Mouse (Mus musculus) lung, postnatal 25 days (tissue): ENCODE data around the gene Iqce.

ENCODE experiments used
- DNase-seq: peaks from one replicate; pipeline ENCODE4 v3.0.0; 2022; ENCODE audit warnings: low spot score

The Iqce gene

GRCm38 (mm10) chr5:140661427-140661826, 40.8 kb downstream of the Iqce start:
- DNase-seq, result no peak

- DNase-seq, result no peak
Observed at GRCm38 (mm10) chr5:140660398-140660797, 41.8 kb downstream of the Iqce start.

- DNase-seq, result no peak
Observed at GRCm38 (mm10) chr5:140659607-140660272, 42.4 kb downstream of the Iqce start.

- DNase-seq, result no peak
Observed at GRCm38 (mm10) chr5:140654096-140654845, 47.9 kb downstream of the Iqce start.

- DNase-seq, result no peak
Observed at GRCm38 (mm10) chr5:140652587-140652986, 49.6 kb downstream of the Iqce start.

DNA sequence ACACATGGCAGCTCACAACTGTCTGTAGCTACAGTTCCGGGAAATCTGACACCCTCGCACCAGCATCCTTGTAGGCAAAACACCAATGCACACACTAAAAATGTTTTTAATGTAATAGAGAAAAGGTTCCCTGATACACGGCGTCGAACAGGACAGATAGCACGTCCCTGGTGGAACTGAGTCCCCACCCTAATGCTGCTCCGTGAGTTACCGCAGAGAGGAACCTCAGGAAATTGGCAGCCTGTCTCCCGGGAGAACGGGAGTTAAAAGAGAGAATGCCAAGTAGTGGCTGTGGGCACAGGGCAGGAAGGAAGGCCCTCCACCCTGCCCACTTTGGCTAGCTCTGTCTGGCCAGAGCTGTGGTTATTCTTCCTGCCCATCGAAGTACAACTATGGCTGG, 50.9 kb downstream of the Iqce start:
- no peak for DNase-seq

- no peak for DNase-seq
Observed at GRCm38 (mm10) chr5:140649881-140650414, 52.2 kb downstream of the Iqce start.

- peak; percentile 97 for DNase-seq
Observed at GRCm38 (mm10) chr5:140649101-140649667, 53.0 kb downstream of the Iqce start.

GRCm38 (mm10) chr5:140648519-140649100, 53.6 kb downstream of the Iqce start, which contains the start of gene Ttyh3:
Gene Ttyh3, minus strand, starts transcription at chr5:140649031.
- DNase-seq, result no peak

GRCm38 (mm10) chr5:140647821-140648518, 54.2 kb downstream of the Iqce start:
- no peak for DNase-seq

DNA sequence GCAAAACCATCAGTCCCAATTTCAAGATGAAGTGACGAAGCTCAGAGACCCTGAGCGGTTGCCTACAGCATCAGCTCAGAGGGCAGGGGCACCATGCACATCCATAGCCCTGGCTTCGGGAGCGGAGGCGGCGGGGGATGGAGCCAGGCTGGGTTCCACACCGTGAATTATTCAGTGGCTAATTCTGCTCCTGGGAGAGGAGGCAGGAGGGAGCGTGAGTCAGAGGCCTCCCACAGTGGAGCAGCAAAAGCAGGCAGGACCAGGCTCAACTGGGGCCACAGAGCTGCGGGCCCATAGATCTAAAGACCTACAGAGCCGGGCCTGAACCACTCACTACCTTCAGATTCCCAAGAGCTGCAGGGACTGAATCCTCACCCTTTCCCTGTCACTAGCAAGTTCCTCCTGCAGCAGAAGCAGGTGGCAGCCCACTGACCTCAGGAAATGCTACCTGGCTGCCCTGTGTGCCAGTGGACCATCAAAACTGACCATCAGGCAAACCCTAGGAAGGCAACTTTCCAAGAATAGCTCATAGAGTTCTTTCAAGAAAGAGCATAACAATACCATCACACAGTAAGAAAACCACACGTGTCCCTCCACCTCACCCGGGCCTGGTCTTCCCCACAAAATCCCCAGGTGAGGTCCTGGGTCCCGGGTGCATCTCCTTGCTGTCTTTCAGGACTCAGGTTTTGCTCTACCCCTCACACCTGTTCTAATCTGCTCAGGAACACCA, 55.0 kb downstream of the Iqce start:
- DNase-seq, result no peak

DNA sequence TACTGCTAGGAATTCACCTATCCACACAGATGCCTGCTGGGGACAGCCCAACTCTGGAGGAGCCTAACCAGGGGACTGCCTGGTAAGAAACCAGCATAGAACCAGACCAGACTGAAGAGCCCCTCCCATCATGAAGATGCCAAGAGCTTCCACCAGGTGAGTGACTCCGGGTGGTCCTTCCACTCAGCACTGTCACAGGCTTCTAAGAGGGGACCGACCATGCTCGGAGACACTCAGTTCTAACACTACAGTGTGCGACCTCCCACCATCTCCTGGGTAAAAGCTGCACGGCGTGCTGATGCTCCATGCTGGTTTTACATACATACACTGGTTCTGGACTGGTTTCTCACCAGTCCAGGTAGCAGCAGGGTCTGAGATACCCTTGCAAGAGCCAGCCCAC, 56.0 kb downstream of the Iqce start:
- no peak for DNase-seq

DNA sequence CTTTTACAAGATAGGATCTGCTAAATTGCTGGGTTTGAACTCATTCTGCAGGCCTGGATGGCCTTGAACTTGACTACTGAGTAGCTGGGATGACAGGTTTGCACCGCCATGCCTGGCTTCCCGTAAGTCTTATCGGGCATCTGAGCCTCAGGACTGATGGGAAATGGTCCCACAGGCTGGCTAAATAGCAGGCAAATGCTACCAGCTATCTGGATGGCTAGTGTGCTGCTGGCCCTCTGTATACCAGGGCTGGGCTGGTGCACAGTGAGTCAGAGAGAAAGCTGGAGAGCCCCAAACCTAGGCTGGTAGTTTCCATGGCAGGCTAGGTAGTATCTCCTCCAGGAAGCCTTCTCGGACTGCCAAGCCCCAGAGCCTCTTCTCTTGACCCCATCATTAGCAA, 56.7 kb downstream of the Iqce start:
- DNase-seq, result no peak

DNA sequence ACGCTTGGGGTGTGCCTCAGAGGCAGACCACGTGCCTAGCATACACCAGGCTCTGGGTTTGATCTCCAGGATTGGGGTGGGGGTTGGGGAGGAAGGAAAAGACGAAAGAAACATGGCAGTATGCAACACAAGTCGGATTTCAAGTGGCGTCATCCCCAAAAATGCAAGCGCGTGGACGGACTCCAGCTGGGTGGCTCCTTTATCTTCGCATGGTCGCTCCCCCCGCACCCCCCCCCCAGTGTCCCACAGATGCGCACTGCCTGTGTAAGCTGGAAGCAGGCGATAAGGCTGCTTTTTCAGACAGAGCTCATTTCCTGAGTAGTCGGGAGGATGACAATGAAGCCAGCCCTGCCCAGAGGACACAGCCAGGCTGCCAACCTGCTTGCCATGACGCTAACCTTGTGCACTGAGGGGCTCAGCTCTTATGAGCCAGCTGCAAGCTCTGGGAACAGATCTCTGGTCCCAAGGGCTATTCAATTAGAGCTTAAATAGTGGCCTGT, 57.4 kb downstream of the Iqce start:
- DNase-seq, result peak; percentile 78

DNA sequence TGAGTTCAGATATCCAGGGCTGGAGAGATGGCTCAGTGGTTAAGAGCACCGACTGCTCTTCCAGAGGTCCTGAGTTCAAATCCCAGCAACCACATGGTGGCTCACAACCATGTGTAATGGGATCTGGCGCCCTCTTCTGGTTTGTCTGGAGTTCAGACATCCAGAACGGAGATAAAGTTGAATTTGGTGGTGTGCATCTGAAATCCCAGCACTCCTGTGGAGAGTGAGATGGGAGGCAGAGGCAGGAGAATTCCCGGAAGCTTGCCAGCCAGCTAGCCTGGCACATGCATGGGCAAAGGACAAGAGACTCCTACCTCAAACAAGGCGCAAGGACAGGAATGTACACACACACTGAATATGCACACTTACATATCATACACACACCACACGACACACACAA, 57.9 kb downstream of the Iqce start:
- DNase-seq, result no peak

DNA sequence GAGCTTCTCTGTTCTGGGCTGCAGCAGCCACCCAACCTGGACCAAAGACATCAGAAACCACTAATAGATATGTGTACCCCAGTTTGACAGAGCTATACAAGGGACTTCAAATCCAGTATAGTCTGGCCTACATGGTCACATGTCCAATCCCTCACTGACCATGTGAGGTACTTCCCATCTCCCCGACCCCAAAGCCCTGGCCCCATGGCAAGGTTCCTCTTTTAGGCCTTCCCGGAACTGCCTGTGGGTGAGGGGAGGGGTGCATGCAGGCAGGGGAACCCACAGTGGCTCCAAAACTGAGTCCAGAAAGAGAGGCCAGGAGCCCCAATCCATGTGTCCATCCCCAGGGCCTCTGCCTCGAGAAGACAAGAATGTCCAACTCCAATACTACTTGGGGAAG, 60.1 kb downstream of the Iqce start:
- peak; percentile 70 for DNase-seq

DNA sequence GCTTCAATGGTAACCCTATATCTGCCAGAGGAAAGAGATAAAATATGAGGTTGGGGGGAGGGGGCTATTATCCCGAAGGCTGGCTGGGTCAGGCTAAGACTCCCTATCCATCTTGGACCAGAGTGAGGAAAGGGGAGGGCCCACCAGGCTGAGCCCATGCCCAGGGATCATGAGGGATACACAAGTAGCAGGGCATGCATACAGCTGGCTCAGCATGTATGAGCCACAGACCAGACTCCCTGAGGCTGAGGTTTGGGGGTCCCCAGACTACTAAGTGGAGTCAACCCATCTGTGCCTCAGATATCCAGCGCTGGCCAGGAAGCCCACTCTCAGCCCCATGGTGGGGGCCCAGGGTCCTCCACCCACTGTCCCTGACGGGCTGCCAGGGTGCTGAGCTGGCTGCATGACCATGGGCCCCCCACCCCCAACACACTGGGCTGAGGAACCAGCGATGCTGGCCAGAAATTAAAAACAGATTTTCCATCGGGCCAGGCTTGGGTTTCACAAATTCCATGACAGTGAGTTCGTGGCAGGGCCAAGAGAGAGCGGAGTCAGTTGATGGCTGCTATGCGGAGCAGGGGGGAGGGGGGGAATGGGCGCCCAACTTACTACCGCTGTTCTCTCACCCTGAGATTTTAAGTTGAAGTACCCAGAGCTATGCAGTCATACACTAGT, 60.8 kb downstream of the Iqce start:
- DNase-seq, result no peak

- DNase-seq, result no peak
Observed at GRCm38 (mm10) chr5:140640812-140641211, 61.4 kb downstream of the Iqce start.

- no peak for DNase-seq
Observed at GRCm38 (mm10) chr5:140639871-140640270, 62.3 kb downstream of the Iqce start.

DNA sequence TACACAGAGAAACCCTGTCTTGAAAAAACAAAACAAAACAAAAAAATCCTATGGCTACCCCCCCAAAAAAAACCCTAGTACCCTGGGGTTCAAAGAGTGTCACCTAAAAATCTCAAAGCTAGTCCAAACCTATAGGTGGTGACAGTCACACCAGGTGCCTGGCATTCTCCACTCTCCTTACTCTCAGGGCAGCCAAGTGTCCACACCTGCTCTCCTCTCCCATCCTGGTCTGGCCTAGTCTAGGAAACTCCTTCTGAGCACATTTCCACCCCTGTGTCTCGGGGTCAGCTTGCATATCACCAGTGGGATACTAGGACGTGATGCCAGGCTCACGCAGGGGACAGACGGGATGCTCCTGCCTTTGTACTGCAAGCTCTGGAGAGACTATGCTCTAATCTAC, 62.9 kb downstream of the Iqce start:
- DNase-seq, result no peak

- DNase-seq, result no peak
Observed at GRCm38 (mm10) chr5:140638484-140638883, 63.7 kb downstream of the Iqce start.
